Mouse (Mus musculus): ENCODE data around the gene Has3.

The Has3 gene

DNA sequence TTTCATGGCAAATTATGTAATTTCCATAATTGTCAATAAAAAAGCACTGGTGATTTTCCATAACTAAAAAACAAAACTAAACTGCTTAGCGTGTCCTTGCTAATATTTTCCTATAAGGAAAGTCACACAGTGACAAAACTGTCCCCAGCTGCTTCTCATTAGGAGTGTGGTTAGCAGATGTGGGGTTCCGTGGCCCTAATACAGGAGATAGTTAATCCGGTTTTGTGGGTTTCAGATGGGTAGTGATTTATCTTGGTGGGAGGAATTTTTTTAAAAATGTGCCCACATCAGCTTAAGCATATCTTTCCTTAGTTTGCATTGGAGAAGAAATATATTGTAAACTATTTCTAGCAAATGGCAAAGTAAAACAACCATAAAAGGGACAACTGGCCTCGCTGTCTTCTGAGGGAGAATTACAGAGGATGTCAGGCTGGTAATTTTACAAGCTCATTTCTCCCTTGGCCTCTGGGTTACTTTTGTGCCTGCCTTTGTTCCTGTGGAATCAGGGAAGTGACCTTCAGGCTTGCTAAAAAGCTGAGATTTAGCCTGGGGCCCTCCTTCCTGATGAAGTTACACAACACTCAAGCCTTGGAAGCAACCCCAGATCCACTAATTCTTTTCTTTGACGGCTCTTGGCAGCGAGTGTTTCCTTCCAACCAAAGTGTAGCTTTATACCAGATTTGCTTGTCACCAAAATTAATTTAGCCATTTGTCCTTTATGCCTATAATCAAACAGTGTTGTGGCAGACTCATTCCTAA lies 59.3 kb downstream of the Has3 start:
- DNase-seq (ENCODE audit: low spot score in 2 of 2), result no peak

DNA sequence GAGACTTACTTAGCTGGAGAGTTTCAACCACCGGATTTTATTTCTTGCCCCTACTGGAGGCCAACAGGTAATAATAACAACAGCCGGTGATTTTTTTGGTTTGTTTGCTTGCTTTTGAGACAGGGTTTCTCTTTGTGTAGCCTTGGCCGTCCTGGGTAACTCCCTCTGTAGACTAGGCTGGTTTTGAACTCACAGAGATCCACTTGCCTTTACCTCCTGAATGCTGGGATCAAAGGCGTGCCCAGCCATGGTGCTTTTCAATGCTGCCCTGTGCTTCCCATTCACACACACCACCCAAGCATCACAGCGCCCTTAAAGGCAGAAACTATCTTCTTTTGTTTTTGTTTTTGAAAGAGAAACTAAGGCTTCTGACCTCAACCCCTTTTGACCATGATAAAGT lies 59.9 kb downstream of the Has3 start:
- DNase-seq (ENCODE audit: low spot score in 2 of 2), result no peak

DNA sequence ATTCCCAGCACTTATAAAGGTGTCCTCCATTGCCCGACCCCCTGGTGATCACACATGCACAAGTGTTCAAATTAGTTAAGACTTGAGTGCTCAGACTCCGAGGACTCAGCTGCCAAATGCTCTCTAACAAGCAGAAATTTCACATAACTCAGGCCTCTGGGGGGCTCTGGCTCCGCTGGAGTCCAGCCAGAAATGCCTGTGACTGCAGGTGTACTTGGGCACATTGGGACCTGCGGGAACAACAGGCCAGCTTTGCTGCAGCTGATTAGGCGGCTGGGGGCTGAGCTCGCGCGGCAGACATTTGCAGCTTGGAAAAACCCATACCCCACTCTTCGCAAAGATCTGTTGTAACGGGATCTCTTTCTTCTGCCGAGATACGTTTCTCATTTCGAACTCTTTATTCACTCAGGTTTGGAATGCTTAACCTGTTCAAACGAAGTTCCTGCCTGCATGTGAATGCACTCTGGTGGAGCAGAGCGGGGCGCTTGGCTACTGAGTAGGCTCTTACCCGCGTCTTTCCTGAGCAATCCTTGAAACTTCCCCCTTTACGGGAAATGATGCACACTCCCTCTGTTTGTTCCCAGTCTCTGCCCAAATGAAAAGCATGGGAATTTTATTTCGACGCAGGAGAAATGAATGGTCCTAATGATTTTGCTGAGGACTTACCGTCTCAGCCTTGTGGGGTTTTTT lies 62.5 kb downstream of the Has3 start:
- no peak for DNase-seq (ENCODE audit: low spot score in 2 of 2)

DNA sequence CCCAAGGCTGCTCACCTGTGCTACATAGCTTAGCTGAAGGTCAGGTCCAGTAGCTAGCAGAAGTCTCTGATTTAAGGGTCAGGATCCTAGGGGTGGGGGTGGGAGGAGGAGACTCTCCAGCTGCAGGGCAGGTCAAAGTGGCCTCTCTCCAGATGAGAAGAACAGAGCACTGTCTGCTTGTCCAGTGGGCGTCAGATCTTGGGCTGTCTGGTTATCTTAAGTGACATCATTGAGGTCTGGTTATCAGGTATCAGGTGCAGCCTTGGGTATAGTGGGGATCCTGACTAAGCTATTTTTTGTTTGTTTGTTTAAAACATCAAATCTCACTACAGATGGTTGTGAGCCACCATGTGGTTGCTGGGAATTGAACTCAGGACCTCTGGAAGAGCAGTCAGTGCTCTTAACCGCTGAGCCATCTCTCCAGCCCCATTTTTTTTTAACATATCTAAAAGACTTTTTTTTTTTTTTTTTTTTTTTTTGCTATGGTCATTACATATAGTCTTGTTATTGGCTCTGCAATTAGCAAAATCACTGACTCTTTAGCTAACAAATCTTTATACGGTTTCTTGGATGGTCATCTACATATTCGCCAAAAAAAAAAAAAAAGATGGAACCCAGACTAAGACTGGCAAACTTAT lies 63.6 kb downstream of the Has3 start:
- no peak for DNase-seq (ENCODE audit: low spot score in 2 of 2)
